Comparison of ENCODE assay signal across 30 mouse cellular contexts in the genomic region with DNA sequence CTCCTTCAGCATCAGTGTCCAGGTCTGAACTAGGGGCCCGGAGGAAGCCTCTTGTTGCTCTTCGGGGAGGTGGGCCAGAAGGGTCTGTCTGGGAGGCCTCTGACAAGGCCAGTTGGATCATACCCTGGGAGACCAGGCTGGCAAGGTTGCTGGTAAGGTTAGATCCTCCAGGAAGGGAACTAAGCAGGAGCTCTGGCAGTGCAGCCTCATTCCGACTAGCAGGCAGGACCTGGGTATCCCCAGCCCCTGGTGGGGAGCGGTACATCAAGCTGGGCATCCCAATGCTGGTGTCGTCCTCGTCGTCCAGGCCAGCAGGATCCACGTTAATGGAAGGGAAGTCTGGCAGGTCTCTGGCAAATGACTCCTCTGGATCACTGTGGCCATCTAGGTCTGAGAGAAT. TPM values are rescaled to one million over a fixed set of nuclear protein-coding genes. Genes with fewer than 3 reads are reported as not detected.
"Had no signal": no experiment of that assay in that cellular context is flagged by ENCODE, and none has a peak within 500 bp of the region (broad histone marks: within the 10 kb centered on the region; RNA-seq: fewer than 3 reads in every experiment).

No protein-coding gene starts in this region.

- H3K4me2 ChIP-seq: heart, embryonic 13.5 days; heart, embryonic 15.5 days; hindbrain, embryonic 12.5 days; hindbrain, embryonic 14.5 days; intestine, embryonic 15.5 days; limb, embryonic 12.5 days; liver, embryonic 11.5 days; liver, embryonic 13.5 days; liver, embryonic 15.5 days had no signal

- H3K27me3 ChIP-seq: heart, embryonic 13.5 days; heart, embryonic 15.5 days; hindbrain, embryonic 12.5 days; intestine, embryonic 15.5 days; limb, embryonic 12.5 days; liver, embryonic 13.5 days; liver, embryonic 15.5 days had no signal

- H3K9ac ChIP-seq: heart, embryonic 13.5 days; heart, embryonic 15.5 days; hindbrain, embryonic 12.5 days; hindbrain, embryonic 14.5 days; intestine, embryonic 15.5 days; limb, embryonic 12.5 days; liver, embryonic 13.5 days; liver, embryonic 15.5 days had no signal

- H3K4me3 ChIP-seq: gastrocnemius, adult 2 months; heart, adult 2 months; heart, embryonic 10.5 days; heart, embryonic 13.5 days; heart, embryonic 15.5 days; hindbrain, embryonic 10.5 days; hindbrain, embryonic 12.5 days; intestine, embryonic 15.5 days; layer of hippocampus, adult 2 months; left cerebral cortex, adult 2 months; limb, embryonic 10.5 days; limb, embryonic 12.5 days; liver, embryonic 13.5 days; liver, embryonic 15.5 days had no signal

- DNase-seq: gastrocnemius, adult 2 months; gastrocnemius, postnatal 10 days; gastrocnemius, postnatal 25 days; heart, postnatal 14 days; heart, postnatal 36 days; kidney, adult 18-20 months; kidney, adult 8-10 months; kidney, postnatal 14 days; kidney, postnatal 4 days; liver; liver, embryonic 13.5 days had no signal

- ATAC-seq: hindbrain, embryonic 16.5 days; inflammation-experienced regulatory T-cells, adult 6 months; intestine, embryonic 15.5 days; intestine, postnatal 0 days had no signal

- H3K9me3 ChIP-seq: heart, embryonic 10.5 days; heart, embryonic 13.5 days; heart, embryonic 15.5 days; hindbrain, embryonic 10.5 days; hindbrain, embryonic 12.5 days; intestine, embryonic 15.5 days; limb, embryonic 10.5 days; limb, embryonic 12.5 days; liver, embryonic 13.5 days; liver, embryonic 15.5 days had no signal

- H3K27ac ChIP-seq: gastrocnemius, adult 2 months; heart, adult 2 months; heart, embryonic 10.5 days; heart, embryonic 13.5 days; heart, embryonic 15.5 days; hindbrain, embryonic 10.5 days; hindbrain, embryonic 12.5 days; hindbrain, embryonic 14.5 days; intestine, embryonic 15.5 days; kidney, postnatal 0 days; layer of hippocampus, adult 2 months; left cerebral cortex, adult 2 months; limb, embryonic 10.5 days; limb, embryonic 12.5 days; liver, embryonic 13.5 days; liver, embryonic 15.5 days had no signal

RNA-seq across cellular contexts. Expression of gene Hsd17b1, which starts 20.0 kb away (rescaled TPM):
- total RNA-seq: gastrocnemius, postnatal 25 days had no signal
- polyA plus RNA-seq: heart, embryonic 10.5 days; heart, embryonic 15.5 days; heart, postnatal 0 days; hindbrain, embryonic 14.5 days; intestine, embryonic 15.5 days; limb, embryonic 10.5 days; limb, embryonic 12.5 days had no signal
